Mouse (Mus musculus) stomach, postnatal 0 days (tissue): ENCODE measurements around the gene Apoc3.

Experiments
- CTCF ChIP-seq: IDR thresholded peaks from 2 replicates; pipeline ENCODE4 v1.5.1; 2016; ENCODE audit warnings: antibody characterized with exemption, low read depth, mild to moderate bottlenecking, moderate library complexity
- EP300 ChIP-seq: optimal IDR thresholded peaks from 2 replicates; pipeline ENCODE3; 2016; ENCODE audit warnings: antibody characterized with exemption

GRCm38 (mm10) chr9:46214946-46215337, 20.5 kb downstream of the Apoc3 start:
- TF ChIP-seq CTCF (no peak), EP300 (no peak)
